Mouse (Mus musculus) lung, postnatal 14 days (tissue): ENCODE results near the gene Ap5b1.

Experiments
- DNase-seq: peaks from one replicate; pipeline ENCODE4 v3.0.0; 2021

Gene Ap5b1

DNA sequence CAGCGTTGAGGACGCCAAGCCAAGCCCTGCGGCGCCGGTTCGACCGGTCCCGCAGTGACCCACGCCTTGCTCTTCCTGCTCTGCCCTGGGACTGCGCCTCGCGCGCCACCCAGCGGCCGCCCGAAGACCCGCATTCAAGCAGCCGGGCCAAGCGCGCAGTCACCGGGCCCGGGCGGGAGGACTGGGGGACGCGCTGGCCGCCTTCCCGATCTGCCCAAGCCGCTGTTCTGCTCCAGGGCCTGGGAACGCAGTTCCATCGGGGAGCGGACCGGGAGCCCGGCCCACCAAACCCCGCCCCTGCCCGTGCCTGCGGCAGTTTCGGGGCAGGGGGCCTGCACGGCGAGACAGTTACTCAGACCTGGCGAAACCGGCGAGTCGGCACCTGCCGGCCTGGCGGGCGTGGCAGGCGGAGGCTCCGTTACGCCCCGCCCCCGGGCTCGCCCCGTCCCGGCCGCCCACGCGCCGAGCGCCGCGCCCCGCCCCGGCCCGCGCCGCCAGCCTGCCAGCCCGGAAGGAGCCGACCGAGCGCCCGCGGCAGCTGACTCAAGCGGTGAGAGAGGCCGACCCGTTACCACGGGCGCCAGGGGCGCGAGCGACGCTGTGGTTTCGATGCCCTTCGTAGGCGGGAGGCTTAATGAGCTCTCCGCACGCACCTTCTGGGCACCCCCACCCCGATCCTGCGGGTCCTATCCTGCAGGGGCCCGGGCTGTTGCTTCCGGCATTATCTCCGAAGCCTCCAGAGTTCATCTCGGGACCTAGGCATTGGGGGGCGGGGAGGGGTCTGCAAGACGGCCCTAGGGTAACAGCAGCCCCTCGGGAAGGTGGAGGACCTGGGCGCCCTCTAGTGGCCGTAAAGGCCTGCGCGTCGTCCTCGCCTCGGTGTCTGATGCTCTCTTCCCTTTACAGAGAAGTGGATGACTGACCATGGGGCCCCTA lies at the start of gene Ap5b1:
Gene Ap5b1, plus strand, starts transcription at position 492 of the 936 bp plus-strand sequence.
- peak; percentile 90 for DNase-seq

DNA sequence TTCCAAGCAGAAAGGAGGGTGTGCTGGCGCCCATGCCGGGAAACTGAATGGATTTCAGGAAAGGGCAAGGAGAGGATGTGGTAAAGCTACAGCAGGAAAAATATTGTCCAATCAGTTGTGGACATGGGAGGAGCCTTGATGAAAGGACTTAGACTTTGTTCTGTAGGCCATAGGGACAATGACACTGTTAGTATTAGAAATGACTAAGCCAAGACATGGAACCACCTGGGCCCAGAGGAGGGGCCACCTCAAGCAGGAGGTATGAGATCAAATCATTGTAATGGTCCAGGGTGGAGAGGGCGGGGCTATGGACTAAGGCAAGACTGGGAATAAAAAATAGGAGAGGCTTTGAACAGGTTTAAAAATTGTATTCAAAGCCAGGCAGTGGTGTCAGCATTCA lies 49.1 kb upstream of the Ap5b1 start:
- no peak for DNase-seq

DNA sequence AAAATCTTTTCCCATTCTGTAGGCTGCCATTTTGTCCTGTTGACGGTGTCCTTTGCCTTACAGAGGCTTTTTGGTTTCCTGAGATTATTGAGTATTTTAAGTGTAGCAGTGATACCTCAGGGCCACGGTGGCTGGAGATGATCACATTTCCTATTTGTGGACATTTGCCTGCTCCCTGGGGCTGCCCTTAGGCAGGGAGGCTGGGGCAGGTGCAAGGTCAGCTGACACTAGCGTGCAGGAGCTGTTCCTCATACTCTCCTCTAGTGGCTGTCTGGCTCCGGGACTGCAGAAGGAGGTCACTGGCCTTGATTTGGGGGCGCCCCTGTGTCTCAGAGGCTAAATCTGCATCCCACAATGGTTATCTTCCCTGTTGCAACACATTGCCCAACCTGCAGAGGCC lies 42.6 kb upstream of the Ap5b1 start:
- no peak for DNase-seq

DNA sequence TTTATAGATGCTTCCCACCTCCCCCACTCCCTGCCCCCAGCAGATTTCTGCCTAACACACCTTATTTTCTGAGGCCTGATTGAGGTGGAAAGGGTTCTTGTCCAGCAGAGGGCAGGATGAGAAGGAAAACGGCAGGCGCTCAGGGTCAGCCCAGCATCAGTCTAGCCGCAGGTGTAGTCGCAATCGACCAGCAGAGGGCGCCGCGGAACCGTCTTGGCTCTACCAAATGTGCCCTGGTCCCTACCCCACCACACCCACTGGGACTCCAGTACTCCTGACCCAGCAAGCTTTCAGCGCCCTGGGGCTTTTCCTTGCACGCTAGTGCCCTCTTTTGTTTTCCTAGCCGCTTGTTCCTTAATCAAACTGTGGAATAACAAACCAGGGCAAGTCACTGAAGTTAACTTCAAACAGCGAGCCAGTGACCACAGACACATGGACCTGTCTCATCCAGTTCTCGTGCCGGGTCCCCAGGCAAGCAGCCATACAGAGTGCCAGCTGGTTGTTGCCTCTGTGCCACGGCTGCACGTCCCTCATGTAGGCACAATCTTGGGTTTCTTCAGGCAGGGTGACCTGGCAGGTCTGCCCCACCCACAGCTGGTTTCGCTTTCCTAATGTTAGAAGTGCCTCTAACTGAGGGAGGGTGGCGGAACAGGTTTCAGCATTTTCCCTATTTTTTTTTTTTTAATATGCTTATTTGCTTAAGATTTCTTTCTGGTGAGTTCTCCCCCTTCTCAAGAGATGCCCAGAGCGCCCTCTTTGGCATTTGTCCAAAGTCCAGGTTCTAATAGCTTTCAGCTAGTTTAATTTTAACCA lies 38.3 kb upstream of the Ap5b1 start:
- peak; percentile 100 for DNase-seq

- DNase-seq = no peak
Observed at GRCm38 (mm10) chr19:5530138-5530524, 37.7 kb upstream of the Ap5b1 start.

- DNase-seq = no peak
Observed at GRCm38 (mm10) chr19:5532520-5532919, 35.3 kb upstream of the Ap5b1 start.

DNA sequence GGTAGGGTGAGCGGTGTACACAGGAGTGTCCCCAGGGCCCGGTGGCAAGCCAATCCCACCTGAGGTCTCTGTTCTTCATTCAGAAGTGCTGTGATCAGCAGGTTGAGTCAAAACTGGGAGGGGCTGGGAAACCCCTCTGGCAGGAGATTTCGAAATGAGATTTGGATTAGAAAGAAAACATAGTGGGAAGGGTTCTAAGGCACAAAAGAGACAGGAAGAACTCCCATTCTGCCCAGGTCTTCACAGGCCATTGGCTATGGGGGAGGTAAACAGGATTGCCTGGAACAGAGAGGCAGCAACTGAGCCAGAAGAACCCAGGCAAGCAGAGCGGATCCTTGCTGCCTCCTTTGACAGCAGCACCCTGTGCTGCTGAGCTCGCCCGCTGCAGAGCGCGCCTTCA lies 29.0 kb upstream of the Ap5b1 start:
- DNase-seq = no peak

DNA sequence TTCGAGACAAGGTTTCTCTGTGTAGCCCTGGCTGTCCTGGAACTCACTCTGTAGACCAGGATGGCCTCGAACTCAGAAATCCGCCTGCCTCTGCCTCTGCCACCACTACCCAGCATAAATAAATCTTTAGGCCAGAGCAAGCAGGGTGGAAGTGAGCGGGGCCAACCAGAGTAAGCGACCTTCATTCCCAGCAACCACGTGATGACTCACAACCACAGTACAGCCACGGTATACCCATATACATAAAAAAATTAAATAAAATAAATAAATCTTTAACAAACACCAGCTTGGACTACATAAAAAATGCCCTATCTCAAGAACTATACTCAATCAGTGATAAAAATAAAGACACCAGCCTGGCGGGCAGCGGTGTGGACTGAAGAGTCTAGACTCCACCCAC lies 24.5 kb upstream of the Ap5b1 start:
- DNase-seq = no peak

DNA sequence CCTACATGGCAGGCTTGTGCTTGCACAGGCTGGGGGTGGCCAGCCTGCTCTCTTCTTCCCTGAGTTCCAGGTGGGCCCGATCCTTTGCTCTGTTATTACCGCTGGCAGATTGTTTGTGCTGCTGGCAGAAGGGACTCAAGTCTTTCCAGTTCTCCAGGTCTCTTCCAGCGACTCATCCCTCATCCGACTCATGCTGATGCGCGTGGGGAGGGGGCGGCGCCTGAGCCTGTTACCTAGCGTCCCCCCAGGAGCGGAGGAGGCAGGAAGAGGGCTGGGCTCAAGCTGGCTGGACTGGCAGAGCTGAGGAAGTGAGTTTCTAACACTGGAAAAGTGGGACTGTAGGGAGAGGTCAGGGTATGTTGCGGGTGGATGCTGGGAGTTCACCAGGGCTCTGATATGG lies 23.8 kb upstream of the Ap5b1 start:
- DNase-seq = no peak

GRCm38 (mm10) chr19:5547471-5548056 lies 20.3 kb upstream of the Ap5b1 start:
- DNase-seq = no peak

DNA sequence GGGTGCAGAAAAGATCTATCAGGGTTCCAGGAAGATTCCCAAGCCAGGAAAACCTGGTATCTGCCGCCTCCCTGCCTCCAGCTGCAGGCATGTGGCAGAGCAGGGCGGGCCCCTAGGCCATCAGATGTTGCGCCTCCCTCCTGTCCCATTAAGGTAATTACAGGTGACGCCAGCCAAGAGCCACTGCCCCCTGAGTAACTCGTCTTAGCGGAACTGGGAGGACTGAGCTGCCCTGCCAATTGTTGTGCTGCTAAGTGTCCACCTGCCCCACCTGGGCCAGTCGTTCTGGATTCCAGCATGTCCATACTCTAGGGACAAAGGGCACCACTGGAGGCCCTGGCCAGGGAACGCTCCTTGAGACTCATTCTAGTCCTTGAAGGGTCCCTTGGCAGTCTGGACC lies 14.0 kb upstream of the Ap5b1 start:
- no peak for DNase-seq

- peak; percentile 32 for DNase-seq
Observed at GRCm38 (mm10) chr19:5554212-5554611, 13.6 kb upstream of the Ap5b1 start.

- no peak for DNase-seq
Observed at GRCm38 (mm10) chr19:5558169-5558568, 9.7 kb upstream of the Ap5b1 start.

GRCm38 (mm10) chr19:5558770-5559169 lies 9.1 kb upstream of the Ap5b1 start:
- no peak for DNase-seq

DNA sequence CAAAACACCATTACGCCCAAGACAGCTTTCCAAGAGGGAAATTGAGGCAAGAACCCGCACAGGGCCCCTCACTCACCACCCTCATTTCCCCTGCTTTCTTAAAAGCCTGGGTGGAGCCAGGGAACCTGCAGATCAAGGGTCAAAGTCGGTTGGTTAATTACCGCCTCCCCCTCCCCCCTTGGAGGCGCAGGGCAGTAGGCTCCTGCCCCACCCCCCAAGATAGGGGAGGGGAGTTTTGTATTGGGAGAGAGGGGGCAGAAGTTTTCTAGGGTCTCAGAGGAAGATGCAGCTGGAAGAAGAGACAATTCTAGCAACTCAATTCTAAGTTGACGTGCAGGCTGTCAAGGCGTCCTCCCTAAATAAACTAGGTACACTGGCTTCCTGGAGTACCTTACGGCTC lies 8.6 kb upstream of the Ap5b1 start:
- DNase-seq = no peak

DNA sequence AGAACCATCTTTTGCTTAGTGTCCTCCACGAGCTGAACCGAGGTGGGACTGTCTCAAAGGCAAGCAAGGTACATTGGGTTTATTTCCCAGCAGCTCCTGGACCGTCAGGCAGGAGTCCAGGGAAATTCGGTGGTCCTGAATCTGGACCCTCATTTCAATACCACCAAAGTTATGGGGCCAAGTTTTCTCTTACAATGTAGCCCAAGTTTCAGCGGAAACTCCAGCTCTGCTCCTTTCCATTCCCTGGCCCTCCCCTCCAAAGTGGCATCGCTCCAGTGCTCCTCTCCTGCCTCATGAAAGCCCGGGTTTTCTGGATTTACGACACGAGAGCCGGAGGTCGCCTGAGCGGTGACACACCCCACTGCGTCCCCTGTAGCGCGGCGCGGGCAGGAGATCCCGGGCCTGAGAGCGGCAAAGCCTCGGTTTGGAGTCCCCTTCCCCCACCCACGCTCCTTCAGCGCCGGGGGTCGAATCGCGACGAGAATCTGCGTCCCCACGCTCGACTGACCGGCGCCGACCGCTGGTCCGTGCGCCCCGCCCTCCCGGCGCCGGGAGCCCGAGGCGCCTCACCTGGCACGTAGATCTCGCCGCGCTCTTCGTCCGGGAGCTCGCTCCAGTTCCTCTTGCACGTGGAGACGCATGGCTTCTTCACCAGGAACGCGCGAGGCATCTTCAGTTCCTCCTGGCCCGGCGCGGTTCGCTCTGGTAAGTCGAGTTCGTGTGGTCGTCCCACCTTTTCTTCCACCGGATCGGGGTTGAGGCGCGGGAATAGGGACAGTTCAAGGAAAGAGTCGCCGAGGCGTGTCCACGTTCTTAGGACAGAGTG lies 8.0 kb upstream of the Ap5b1 start:
- DNase-seq = no peak

DNA sequence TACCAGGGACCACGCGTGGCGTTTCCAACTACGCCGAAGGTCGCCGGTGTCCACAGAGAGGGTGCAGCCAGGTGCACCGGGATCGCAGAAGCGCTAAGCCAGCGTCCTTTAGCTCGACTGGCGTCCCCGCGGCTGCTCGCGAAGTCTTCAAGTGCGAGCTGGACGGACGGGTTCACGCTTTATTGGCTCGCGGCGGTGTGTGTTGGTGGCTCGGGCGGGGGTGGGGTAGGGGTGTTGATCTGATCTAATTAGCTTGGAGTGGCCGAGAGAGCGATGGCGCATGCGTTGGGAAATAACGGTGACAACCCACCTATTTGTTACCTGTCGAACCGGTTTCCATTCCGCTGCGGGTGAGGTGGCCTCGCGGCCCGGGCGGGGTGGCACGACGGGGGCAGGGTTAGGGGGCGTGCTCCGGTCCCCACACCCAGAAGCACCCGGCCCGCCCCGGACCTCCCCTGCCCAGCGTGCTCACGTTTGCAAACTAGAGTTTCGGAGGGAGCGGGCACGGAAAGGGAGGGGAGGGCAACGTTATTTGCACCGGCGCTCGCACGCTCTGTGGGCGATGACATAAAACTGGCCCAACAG lies 7.3 kb upstream of the Ap5b1 start, which contains the start of gene Ovol1:
Gene Ovol1, minus strand, starts transcription at position 190 of the 585 bp plus-strand sequence.
- peak; percentile 67 for DNase-seq

GRCm38 (mm10) chr19:5561252-5561790 lies 6.5 kb upstream of the Ap5b1 start:
- DNase-seq = peak; percentile 19

GRCm38 (mm10) chr19:5561886-5562285 lies 5.9 kb upstream of the Ap5b1 start:
- DNase-seq = no peak

DNA sequence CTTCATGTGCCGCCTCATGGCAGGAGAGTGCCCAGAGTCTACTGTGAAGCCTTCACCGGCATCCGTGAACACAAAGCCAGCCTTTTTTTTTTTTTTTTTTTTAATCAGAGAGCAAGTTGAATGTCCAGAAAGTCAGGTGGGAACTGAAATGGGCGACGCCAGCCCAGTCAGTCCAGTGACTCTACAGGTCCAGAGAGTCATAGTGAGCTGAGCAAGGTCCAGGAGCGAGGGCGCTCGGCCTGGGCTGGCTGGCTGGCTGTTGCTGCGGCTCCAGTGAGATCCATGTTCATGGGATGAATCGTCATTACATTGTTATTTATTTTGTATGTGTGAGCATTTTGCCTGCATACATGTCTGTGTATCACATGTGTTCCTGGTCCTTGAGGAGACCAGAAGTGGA lies 5.0 kb upstream of the Ap5b1 start:
- no peak for DNase-seq

DNA sequence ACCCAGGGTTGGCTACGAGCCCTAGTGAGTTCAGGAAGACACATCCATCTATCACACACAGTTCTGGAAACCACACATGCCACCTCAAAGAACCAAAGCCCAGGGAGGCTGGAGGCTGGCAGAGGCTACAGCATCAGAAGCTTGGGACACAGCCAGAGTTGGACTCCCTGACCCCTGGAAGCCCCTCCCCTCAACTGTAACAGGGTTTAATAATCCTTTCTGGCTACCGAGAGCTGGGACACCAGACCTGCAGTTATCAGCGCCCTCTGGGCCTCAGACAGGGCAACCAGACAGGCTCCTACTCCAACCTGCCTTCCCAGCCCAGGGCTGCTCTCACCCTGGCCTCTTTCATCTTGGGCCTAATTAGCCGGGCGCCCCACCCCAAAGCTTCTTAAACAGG lies 1.5 kb upstream of the Ap5b1 start:
- no peak for DNase-seq

GRCm38 (mm10) chr19:5567180-5567533 lies 668 bp upstream of the Ap5b1 start:
- no peak for DNase-seq
